Mouse (Mus musculus): ENCODE measurements around the gene Crocc. TPM values are rescaled to one million over a fixed set of nuclear protein-coding genes. Genes with fewer than 3 reads are reported as not detected.

The Crocc gene
- polyA plus RNA-seq, 2 experiments from 2014 or later = 0.98 to 1.4 TPM

DNA sequence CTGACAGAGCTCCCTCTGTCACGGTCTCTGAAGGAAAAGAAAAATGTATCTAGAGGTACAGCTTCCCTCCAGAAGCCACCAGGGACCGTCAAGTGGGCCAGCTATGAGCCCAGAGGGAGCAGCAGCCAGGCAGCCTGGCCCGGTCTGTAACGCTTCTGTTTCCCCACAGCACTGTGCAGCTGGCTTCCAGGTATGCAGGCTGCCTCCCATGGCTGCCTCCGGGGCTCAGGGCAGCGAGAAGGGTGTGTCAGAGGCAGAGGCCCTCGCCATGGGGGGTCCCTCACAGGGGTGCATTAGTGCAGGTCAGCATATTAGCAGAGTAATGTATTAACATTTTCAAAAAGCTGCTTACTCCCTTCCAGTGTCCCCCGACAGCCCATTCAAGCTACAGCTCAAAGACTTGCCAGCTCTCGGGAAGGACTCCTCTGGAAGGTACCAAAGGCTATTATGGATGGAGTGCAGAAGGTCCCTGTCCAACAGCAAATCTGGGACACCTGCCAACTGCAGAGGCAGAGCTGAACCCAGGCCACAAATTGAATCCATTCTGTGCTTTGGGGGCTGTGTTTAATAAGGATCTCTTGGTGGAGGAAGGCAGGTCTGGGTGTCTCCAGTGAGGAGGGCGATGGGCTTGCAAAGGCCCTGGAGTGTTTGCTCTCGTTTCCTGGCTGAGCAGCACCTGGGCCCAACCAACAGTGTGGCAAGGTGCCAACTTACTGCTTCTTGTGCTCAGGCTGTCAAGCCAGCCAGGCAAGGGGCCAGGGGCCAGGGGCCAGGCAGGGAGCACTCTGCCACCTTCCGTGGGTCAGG, 6.6 kb upstream of the Crocc start:
- ATAC-seq = no peak

DNA sequence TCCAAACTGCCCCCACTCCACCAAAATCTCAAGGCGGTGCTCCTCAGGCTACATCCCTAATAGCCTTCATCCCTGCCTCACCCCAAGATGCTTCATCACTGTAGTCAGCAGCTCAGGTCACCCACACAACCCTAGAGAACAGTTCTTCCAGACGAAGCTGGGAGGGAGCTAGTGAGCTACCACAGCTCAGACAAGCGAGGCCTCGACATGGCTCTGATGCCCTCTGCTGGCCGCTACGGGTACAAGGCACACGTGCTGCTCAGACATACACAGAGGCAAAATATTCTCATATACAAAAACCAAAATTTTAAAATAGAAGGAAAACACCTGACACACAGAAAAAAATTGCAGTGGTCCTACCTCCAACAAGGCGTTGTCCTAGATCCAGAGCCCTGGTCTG, 4.8 kb upstream of the Crocc start:
- peak; percentile 47 for ATAC-seq

DNA sequence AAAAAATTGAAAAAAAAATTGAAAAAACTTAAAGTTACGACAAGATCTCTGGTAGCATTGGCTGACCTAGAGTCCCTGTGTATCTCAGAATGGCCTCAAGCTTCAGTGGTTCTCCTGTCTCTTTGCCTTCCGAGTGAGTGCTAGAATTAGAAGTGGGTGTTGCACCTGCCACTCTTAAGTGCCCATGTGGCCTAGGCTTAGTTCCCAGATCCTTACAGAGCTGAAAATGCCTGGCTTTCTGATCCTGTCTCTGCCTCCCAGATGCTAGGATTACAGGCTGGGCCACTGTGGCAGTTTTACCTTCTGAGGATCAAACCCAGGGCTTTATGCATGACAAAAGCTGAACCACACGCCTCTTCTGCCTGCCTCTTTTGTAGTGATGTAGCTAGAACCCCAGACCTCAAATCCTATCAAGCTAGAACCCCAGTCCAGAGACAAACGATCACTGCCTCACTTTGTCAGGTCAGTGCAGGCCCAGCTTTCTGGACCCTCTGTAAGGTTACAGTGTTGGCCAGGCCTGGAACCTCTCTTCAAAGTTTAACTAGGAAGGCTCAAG, 3.8 kb upstream of the Crocc start:
- no peak for ATAC-seq

DNA sequence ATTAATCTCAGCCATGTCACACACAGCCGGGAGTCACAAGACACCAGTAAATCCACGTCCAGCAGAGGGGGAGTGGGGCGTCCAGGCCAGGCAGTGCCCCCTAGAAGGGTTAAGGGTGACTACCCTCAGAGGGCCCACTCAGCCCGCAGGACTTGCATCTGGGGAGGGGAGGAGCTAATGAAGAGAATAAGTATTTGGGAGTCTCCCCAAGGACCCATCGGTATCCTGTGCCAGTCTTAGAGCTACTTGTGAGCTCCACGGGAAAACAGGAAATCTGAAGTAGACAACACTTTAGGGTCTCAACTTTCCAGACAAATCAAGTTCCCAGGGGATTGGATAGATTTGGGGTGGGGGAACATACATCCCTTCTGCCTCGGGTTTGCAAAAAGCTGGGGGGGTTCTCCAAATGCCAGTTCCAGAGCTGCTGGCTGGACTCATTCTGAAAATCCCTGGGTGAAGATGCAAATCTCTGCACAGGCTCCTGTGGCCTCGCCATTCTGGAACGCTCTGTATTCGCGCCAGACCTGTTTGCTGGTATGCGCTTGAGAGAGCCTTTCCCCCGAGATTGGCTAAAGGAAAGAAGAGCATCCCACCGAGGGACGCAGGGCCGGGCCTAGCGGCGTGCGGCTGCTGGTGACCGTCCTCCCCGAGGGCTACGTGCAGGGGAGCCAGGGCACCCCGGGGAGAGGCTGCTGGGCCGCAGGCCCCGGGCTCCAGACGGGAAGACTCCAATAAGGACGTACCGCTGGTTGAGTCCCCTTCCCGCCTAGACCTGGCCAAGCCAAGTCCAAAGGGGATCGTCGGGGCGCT, 529 bp downstream of the Crocc start:
- ATAC-seq = no peak

DNA sequence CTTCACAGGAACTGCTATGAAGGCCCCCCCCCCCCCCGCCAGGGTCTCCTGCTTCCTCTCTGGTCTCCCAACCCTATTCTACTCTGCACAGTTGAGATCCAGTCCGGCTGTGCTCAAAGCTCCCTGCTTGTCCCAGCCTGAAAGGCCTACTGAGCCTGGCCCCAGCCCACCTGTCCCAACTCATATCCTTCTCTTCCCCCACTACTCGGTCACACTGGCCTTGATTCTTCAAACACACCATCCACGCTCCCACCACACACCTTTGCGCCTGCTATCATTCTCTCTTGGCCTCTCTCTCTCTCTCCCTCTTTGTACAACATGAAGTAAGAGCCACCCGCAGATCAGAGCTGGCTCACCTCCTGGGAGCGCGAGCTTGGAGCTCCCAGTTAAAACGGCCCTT, 1.5 kb downstream of the Crocc start:
- ATAC-seq = no peak

DNA sequence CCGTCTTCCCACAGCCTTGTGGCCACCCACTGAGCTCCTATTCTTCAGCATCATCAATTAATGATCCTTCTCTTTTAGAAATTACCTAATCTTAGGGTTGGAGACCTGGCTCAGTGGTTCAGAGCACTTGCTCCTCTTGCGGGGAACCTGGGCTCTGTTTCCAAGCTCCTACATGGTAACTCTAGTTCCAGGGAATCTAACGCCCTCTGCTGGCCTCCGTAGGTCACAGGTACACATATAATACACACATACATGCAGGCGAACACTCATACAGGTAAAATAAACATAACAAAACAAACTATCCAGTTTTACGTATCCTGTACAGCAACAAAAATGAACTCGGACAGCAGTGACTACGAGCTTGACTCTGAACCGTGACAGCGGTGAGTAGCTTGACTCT, 3.4 kb downstream of the Crocc start:
- no peak for ATAC-seq

DNA sequence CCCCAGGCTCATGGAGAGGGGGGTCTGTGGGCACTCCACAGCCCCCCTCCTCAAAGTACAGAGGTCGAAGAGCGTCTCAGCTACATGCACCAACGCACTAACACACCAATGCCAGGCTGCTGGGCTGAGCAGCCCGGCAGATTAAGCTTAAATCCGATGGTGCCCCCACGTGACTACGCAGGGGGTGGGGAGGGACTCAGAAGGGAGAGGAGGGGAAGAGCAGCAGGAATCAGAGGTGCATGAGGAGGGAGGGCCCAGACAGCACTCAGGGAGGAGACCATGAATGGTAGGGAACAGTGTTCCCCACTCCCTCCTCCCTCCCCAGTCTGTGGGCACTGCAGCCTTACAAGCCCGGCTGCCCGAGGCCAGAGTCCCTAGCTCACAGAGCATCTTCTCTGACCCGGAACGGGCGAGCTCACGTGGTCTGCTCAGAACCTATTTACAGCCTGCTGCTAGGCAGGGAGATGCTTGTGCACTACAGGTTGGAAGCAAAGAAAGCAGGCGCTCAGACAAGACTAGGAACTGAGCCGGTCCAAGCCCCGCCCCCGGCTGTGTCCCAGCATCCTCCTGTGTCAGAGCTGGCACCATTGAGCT, 6.7 kb downstream of the Crocc start:
- no peak for ATAC-seq

DNA sequence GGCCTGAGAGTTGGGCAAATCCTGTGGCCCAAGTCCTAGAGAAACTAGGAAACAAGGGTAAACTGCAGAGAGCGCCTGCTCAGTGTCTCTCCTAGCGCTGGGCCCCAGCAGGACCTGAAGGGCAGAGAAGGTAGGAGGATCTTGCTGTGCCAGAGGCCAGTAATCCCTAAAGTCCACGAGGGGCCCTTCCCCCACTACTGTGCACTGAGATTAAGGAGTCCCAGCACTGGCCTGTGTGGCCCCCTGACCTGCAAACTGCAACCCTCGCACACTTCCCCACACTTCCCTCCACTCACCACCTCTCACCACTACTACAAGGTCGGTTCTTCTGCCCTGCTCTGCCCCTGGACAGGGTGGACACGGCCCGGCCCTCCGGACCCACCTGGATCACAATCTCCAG, 7.2 kb downstream of the Crocc start:
- ATAC-seq = no peak

DNA sequence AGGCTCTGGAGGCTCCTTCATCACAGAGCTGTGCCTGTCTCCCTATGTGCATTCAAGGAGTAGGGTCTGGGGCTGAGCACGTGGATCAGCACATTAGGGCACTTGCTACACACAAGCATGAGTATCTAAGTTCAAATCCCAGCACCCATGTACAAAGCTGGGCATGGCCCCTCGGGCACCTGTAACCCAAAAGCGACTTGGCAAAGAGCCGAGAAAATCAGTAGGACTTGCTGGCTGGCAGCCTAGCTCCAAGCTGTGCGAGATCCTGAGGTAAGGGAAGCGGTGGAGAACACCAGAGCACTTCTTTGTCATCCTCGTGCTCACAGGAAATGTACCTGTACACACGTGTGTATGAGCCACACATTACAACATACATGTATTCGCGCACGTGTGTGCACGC, 7.9 kb downstream of the Crocc start:
- ATAC-seq = no peak

DNA sequence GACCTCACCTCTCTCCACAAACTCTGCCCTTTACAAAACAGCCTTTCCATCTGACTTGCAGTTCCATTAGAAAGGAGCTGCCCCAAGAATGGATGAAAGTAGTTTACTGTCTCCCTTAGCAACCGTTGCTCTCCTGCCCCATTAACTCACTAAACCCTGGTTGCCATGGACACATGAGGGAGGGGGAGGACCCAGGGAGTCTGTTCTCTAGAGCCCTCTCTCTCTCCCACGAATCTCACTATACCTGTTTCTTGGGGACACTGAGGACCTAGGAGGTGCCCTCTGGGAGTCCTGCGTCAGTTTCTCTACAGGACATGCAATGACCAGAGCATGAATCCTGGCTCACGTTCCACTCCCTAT, 10.9 kb downstream of the Crocc start:
- ATAC-seq = no peak

DNA sequence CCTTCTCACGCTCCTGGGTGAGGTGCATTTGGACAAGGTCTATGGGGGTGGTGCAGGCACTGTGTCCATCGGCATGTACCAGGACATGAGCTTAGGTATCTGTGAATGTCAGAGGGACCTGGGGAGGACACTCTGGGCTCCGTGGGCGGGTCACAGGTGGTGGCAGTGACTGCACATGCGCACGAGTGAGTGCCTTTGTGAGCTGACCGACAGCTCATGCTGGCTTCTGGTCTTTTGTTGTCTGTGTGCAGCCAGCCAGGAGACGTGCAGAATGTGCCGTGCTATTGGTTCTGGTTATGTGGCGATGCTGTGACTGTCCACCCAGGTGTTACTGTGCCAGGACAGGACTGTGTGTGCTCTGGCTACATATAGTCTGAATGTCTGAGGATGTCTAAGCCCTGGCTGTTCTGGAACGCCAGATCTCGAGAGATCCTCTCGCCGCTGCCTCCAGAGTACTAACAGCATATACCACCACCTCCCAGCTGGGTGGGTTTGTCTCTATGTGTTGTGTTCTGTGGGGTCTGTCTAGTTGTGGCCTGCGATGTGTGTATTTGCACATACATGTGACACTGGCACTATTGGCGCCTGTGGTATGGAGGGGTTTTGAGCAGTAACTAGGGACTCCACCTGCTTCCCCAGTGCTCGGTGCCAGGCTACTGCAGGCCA, 11.4 kb downstream of the Crocc start:
- no peak for ATAC-seq

DNA sequence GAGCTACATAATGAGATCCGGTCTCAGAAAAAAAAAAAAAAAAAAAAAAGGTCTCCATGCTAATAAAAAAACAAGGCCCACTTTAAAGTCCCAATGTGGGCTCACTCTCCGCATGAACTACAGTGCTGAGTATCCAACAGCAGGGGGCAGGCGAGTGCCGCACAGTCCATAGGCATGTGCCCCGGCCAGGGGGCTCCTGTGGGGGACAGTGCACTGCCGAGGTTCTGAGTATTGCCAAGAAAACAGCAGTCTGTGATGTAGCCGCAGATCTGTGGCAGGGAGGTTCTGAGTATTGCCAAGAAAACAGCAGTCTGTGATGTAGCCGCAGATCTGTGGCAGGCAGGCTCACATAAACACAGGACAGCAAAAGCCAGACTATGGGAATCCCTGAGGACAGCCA, 15.5 kb downstream of the Crocc start:
- ATAC-seq = no peak

DNA sequence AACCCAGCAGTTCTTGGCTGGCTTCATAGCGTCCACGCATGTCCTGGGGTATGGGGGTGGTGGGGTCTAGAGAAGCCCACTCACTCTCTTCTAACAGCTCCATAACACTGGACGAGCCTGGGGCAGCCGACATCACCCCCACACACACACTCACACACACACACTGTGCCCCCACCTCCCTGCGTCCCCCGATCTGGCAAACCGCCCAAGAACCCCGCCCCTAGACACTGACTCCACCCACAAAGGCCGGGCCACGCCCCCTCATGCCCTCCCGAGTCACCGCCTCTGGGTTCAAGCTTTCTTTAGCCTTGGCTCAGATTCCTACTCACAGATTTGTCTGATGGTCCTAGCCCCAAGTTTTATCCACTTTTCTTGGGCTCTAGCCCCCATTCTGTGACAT, 19.2 kb downstream of the Crocc start:
- no peak for ATAC-seq

DNA sequence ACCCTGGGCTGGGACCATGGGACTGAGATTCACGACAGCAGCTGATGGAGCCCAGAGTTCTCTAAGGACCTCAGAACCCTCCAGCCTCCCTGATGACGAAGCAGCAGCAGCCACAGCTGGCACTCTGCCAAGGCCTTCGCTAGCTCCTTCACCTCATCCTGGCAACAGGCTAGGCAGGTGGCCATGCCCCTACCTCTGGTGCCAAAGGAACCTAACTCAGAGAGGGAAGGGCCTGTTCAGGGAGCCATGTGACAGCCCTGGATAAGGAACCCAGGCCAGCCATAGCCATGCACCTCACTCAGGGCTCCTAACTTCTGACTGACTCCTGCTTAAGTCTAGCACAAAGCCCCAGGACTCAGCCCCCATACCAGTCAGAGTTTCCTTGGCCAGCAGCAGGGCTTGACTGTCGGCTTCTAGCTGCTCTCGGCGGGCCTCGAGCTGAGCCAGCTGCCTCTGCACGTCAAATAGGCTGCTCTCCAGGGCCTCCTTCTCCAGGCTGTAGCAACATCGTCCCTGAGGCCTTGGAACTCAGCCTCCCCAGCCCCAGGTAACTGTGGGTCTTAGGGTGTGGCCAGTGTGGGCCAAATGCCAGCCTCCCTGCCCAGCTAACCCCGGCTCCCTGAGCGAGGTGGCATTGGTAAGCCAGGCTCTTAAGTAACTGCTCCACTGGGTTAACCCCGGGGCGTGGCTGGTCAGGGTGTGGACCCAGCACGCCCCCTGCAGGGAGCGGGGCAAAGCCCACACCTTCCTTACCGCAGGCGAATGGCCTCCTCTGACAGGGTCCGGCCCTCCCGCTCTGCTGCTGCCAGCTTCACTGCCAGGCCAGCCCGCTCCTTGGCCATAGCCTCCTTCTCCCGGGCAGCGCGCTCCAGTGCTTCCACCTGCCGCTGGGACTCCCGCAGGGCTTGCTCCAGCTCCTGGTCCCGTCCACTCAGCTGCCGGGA, 26.5 kb downstream of the Crocc start:
- ATAC-seq = no peak

DNA sequence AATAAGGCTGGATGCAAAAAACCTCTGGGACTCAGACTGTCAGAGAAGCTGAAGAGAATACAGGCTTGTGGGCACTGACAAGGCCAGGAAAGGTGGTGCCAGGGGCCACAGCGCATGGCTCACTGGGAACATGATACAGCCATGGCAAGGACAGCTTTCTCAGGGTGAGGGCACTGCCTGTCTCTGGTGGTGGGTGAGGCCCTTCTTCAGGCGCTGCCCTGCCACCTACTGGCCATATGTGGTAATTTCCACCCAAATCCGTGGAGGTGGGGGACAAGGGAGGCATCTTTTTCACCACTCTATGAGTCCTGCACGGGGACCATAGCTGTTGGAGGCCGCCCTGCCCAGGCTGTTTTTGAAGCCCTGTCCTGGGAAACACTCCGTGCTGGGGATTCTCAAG, 28.6 kb downstream of the Crocc start:
- ATAC-seq = peak; percentile 85

DNA sequence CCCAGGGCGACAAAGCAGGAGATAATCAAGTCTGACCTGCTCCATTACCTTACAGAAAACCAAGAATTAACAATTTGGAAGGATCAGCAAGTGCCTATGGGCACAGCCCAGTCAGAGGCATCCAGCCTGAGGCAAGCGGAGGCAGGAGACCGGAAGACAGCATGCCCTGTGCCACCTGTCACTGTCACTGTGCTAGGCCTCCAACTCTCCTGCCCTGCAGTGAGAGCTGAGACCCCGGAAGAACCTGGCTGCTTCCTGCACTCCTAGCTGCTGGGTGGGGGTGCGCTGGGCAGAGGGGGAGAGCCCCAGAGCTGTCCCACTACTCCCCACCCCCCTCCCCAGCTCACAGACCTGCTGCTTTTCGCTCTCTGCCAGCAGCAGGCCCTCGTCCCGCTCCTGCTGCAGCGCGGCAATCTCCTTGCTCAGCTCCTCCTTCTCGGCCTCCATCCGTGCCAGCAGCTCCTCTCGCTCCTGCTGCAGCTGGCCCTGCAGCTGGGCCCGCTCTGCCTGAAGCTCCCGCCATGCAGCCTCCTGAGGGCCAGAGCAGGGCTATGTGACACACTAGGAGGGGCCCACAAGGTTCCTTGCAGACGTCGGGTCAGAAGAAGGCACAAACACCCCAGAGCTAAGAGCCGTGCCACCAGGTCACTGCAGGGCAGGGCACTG, 29.7 kb downstream of the Crocc start:
- ATAC-seq = no peak

DNA sequence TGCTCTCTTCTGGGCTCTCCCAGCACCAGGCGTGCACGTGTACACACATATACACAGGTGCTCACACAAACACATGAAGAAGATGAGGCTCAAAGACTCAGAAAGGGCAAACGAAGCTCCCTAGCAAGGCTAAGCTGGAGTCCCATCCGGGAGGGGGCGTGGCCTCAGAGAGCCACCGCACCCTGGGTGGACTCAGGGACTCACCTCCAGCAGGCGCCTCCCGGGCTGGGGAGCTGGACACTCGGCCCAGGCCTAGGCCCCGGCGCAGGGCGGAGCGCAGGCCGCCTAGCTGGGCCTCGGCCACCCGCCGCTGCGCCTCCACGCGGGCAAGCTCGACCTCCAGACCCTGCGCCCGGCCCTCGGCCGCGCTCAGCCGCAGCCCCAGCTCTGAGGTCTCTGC, 35.4 kb downstream of the Crocc start:
- no peak for ATAC-seq

DNA sequence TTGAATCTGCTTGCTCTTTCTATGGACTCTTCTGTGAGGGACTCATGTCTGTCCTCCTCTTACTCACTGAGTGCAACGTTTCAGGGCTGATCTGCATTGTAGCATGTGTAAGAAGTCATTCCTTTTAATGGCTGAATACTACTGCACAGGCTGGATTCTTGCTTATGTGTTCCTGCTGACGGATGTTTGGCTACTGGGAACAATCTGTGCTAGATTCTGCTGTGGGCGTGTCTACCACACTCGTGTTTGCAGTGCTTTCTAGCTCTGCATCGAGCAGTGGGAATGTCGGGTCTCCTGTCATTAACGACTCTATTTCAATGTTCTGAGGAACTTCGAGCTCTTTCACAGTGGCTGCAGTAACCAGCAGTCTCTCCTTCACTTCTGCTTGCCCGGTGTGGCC, 36.3 kb downstream of the Crocc start:
- no peak for ATAC-seq

DNA sequence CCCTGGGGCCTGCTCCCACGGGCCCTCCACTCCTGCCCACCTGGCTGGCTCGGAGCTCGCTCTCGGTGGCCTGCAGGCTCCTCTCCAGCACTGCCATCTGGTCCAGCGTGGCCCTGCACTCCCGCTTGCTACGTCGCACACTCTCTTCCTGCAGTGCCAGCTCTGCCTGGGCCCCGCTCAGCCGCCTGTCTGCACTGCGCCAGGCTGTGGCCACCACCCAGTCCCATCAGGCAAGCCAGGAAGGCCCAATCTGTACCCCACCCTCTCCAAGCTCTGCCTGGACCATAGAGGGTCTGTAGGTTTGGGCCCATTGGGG, 38.8 kb downstream of the Crocc start:
- ATAC-seq = no peak

DNA sequence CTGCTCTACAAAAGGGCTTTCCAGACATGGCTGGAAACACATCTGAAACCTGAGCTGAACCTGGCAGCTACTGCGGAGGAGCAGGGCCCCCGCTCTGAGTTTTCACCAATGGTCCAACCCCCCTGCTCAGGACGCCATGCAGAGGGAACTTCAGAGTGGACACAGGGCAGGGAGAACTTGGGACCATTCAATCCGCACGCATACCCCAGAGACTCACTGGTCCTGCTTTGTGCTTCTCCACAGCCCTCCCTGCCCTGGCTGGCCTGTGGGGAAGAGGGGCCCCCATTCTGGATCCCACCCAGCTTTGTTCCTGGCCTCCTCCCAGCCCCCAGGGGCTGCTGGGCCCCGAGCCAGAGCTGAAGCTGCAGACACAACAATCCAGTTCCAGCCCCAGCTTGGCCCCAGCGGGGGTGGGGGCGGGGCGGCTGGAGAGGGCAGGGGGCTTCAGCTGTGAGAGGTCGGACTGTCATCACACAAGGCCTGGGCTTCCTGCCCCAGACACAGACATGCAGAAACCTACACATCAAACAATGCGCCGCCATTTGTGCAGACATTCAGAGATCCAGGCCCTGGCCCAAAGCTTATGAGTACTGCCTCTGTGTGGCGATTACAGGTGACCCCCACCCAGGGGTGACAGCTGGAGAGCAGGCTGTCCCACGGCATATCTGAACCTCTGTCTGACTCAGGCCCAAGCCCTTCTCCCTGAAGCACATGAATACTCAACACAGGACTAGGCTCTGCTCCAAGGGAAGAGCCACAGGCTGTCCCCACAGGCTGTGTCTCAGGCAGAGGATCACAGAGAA, 39.3 kb downstream of the Crocc start:
- no peak for ATAC-seq

DNA sequence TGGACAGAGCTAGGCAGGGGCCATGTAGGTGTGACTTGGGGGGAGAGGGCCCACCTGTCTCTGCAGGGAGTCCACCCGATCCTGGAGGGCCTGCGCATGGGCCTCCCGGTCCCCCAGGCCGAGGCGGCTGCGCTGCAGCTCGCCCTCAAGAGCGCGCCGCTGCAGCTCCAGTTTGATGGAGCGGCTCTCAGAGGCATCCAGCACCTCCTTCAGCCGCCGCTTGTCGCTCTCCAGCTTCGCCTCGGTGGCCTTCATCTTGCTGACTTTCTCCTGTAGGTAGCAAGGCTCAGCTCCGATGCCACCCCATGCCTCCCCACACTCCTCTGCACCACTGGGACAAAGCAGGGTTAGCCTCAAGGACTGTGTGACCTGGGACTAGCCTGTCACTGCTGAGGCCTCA, 40.1 kb downstream of the Crocc start:
- no peak for ATAC-seq

Measured in activated CD4-positive, CD25-positive, alpha-beta regulatory T cell, adult 4 months (primary cell).